Mouse (Mus musculus) hindbrain, embryonic 14.5 days (tissue): ENCODE data around the gene Vps16. TPM values are rescaled to one million over a fixed set of nuclear protein-coding genes. Genes with fewer than 3 reads are reported as not detected.
A peak's percentile ranks its signal among the peaks of the same experiment; 100 is the strongest.

ENCODE experiments used
- ATAC-seq: fragments of 200-750 bp; cut with Nextera tagmentation; 2 replicates; pipeline ENCODE4 v1.8.0; 2017; ENCODE audit warnings: moderate number of reproducible peaks, mild to moderate bottlenecking, moderate TSS enrichment, moderate library complexity; ENCODE audit not compliant: low FRiP score
- DNase-seq: peaks from one replicate; pipeline ENCODE4 v3.0.0-alpha.2; 2015; ENCODE audit warnings: low spot score
- H3K27ac ChIP-seq: fragments of 300-500 bp; sonication (generic); 2 replicates; pipeline ENCODE4 v1.5.1; 2014; ENCODE audit warnings: mild to moderate bottlenecking, moderate library complexity
- H3K27me3 ChIP-seq: fragments of 300-500 bp; sonication (generic); 2 replicates; pipeline ENCODE4 v1.6.1; 2014; ENCODE audit warnings: mild to moderate bottlenecking, low read length, mixed read lengths; ENCODE audit not compliant: control insufficient read depth, insufficient read depth
- H3K36me3 ChIP-seq: fragments of 300-500 bp; sonication (generic); replicated peaks from 2 replicates; pipeline ENCODE4 v1.6.1; 2014; ENCODE audit not compliant: control insufficient read depth, insufficient read depth
- H3K4me1 ChIP-seq: fragments of 300-500 bp; sonication (generic); replicated peaks from 2 replicates; pipeline ENCODE4 v1.6.1; 2014; ENCODE audit warnings: antibody characterized with exemption, low read length, mixed read lengths; ENCODE audit not compliant: control insufficient read depth, insufficient read depth
- H3K4me2 ChIP-seq: fragments of 300-500 bp; sonication (generic); replicated peaks from 2 replicates; pipeline ENCODE4 v1.6.1; 2014; ENCODE audit warnings: mild to moderate bottlenecking, moderate library complexity
- H3K4me3 ChIP-seq: fragments of 300-500 bp; sonication (generic); replicated peaks from 2 replicates; pipeline ENCODE4 v1.5.1; 2014; ENCODE audit warnings: mild to moderate bottlenecking, low read length
- H3K9ac ChIP-seq: fragments of 300-500 bp; sonication (generic); 2 replicates; pipeline ENCODE4 v1.6.1; 2014
- H3K9me3 ChIP-seq: fragments of 300-500 bp; sonication (generic); 2 replicates; pipeline ENCODE4 v1.6.1; 2016; ENCODE audit warnings: low read length; ENCODE audit not compliant: control insufficient read depth
- WGBS: fragments of 180-500 bp; shearing (Covaris S2); extraction: QIAGEN DNeasy Blood & Tissue Kit; methylation state at CpG from one replicate; pipeline ENCODE4 v1.1.7; 2014; 5-methylcytosine and 5-hydroxymethylcytosine counted together
- polyA plus RNA-seq: library from polyadenylated mRNA; unstranded; fragments of >200 nt; fragmentation: Nextera tagmentation; extraction: Ambion mirVana; gene quantifications from 2 replicates; pipeline ENCODE4 v1.2.1, GENCODE M21; 2014

Gene Vps16
- polyA plus RNA-seq, 1 experiment from 2014 or later: 75.9 TPM

- ATAC-seq (peak; percentile 83), DNase-seq (peak; percentile 27)
- Histone ChIP-seq H3K36me3 (peaks cover 7% of the 10 kb centered on the region; the same call in 1 of the 2 replicates), H3K9me3 (no peaks in the 10 kb centered on the region), H3K27me3 (peaks cover 5% of the 10 kb centered on the region; the same call in 1 of the 2 replicates), H3K4me2 (peak within 1 kb of the TSS; percentile 81), H3K9ac (peak within 1 kb of the TSS; percentile 72), H3K4me1 (peaks cover 20% of the 10 kb centered on the region; the same call in 1 of the 2 replicates), H3K27ac (no peak within 1 kb of the TSS), H3K4me3 (peak within 1 kb of the TSS; percentile 42)
- WGBS: under 1% methylated on average over 42 of the region's 53 CpGs
These were observed 26.8 kb upstream of the Vps16 start, which contains the start of gene Cpxm1 for GRCm38 (mm10) chr2:130397186-130397985. TSS of gene Cpxm1 (minus strand) at chr2:130397574.

GRCm38 (mm10) chr2:130398091-130398490, 26.0 kb upstream of the Vps16 start:
- Histone ChIP-seq H3K4me2 (peak overlapping the region; percentile 81), H3K4me3 (peak overlapping the region; percentile 42), H3K27ac (no peak overlapping the region), H3K9me3 (no peaks in the 10 kb centered on the region), H3K4me1 (peaks cover 20% of the 10 kb centered on the region; the same call in 1 of the 2 replicates), H3K9ac (peak overlapping the region; percentile 72; the same call in 1 of the 2 replicates), H3K36me3 (peaks cover 3% of the 10 kb centered on the region; the same call in 1 of the 2 replicates), H3K27me3 (peaks cover 5% of the 10 kb centered on the region; the same call in 1 of the 2 replicates)
- DNase-seq (no peak), ATAC-seq (no peak)
- WGBS: 12% methylated on average over 14 of the region's 14 CpGs

- Histone ChIP-seq H3K4me1 (peaks cover 20% of the 10 kb centered on the region; the same call in 1 of the 2 replicates), H3K27me3 (peaks cover 5% of the 10 kb centered on the region; the same call in 1 of the 2 replicates), H3K4me2 (no peak overlapping the region), H3K9ac (no peak overlapping the region), H3K27ac (no peak overlapping the region), H3K9me3 (no peaks in the 10 kb centered on the region), H3K36me3 (no peaks in the 10 kb centered on the region), H3K4me3 (no peak overlapping the region)
- ATAC-seq (no peak), DNase-seq (no peak)
- 97% methylated on average over 1 of the region's 1 CpGs for WGBS
These were observed 24.1 kb upstream of the Vps16 start for GRCm38 (mm10) chr2:130400046-130400445.

GRCm38 (mm10) chr2:130401891-130402290, 22.2 kb upstream of the Vps16 start:
- no peaks in the 10 kb centered on the region for H3K9me3 ChIP-seq
- H3K27ac ChIP-seq: no peak overlapping the region
- H3K4me1 ChIP-seq: peaks cover 15% of the 10 kb centered on the region; the same call in 1 of the 2 replicates
- no peaks in the 10 kb centered on the region for H3K36me3 ChIP-seq
- H3K4me3 ChIP-seq: no peak overlapping the region
- no peak overlapping the region for H3K4me2 ChIP-seq
- no peak overlapping the region for H3K9ac ChIP-seq
- 87% methylated on average over 4 of the region's 4 CpGs for WGBS
- ATAC-seq: no peak
- DNase-seq: no peak
- peaks cover 5% of the 10 kb centered on the region; the same call in 1 of the 2 replicates for H3K27me3 ChIP-seq

- no peak within 1 kb of the TSS for H3K9ac ChIP-seq
- ATAC-seq (no peak), DNase-seq (no peak)
- 86% methylated on average over 1 of the region's 1 CpGs for WGBS
- no peaks in the 10 kb centered on the region for H3K4me1 ChIP-seq
- H3K9me3 ChIP-seq: no peaks in the 10 kb centered on the region
- no peaks in the 10 kb centered on the region for H3K36me3 ChIP-seq
- H3K4me3 ChIP-seq: no peak within 1 kb of the TSS
- no peak within 1 kb of the TSS for H3K27ac ChIP-seq
- H3K27me3 ChIP-seq: no peaks in the 10 kb centered on the region
- H3K4me2 ChIP-seq: no peak within 1 kb of the TSS
These were observed 19.2 kb upstream of the Vps16 start, which contains the start of the genes Gm28372 and 1700020A23Rik for GRCm38 (mm10) chr2:130404939-130405338. TSS of gene Gm28372 (plus strand) at chr2:130405239. TSS of gene 1700020A23Rik (plus strand) at chr2:130405259.

GRCm38 (mm10) chr2:130406178-130406577, 18.0 kb upstream of the Vps16 start, which contains the start of gene Tmem239:
TSS of gene Tmem239 (plus strand) at chr2:130406478.
- ATAC-seq (no peak), DNase-seq (no peak)
- Histone ChIP-seq H3K9me3 (no peaks in the 10 kb centered on the region), H3K9ac (no peak within 1 kb of the TSS), H3K4me1 (no peaks in the 10 kb centered on the region), H3K27me3 (no peaks in the 10 kb centered on the region), H3K36me3 (no peaks in the 10 kb centered on the region), H3K4me3 (no peak within 1 kb of the TSS), H3K4me2 (no peak within 1 kb of the TSS), H3K27ac (no peak within 1 kb of the TSS)
- 85% methylated on average over 2 of the region's 2 CpGs for WGBS

GRCm38 (mm10) chr2:130408194-130408593, 15.9 kb upstream of the Vps16 start:
- no peaks in the 10 kb centered on the region for H3K4me1 ChIP-seq
- H3K9ac ChIP-seq: no peak overlapping the region
- H3K4me2 ChIP-seq: no peak overlapping the region
- H3K27ac ChIP-seq: no peak overlapping the region
- H3K4me3 ChIP-seq: no peak overlapping the region
- DNase-seq: peak; percentile 39
- H3K9me3 ChIP-seq: no peaks in the 10 kb centered on the region
- no peak for ATAC-seq
- no peaks in the 10 kb centered on the region for H3K36me3 ChIP-seq
- no peaks in the 10 kb centered on the region for H3K27me3 ChIP-seq
- WGBS: 22% methylated on average over 6 of the region's 6 CpGs

GRCm38 (mm10) chr2:130411558-130412495, 12.3 kb upstream of the Vps16 start:
- Histone ChIP-seq H3K4me2 (no peak overlapping the region; the same call in 1 of the 2 replicates), H3K27me3 (no peaks in the 10 kb centered on the region), H3K36me3 (no peaks in the 10 kb centered on the region), H3K9ac (no peak overlapping the region), H3K4me1 (no peaks in the 10 kb centered on the region), H3K4me3 (no peak overlapping the region), H3K27ac (no peak overlapping the region), H3K9me3 (no peaks in the 10 kb centered on the region)
- 33% methylated on average over 16 of the region's 16 CpGs for WGBS
- DNase-seq: peak; percentile 84
- ATAC-seq: peak; percentile 86
